Mouse (Mus musculus): ENCODE measurements at regions not wholly inside any gene's neighbourhood (a gene's known extent, or its start where the extent isn't known, plus 50 kb on each side); places are given as distances from the start of the nearest gene placed in this dataset.
A peak's percentile ranks its signal among the peaks of the same experiment; 100 is the strongest.

DNA sequence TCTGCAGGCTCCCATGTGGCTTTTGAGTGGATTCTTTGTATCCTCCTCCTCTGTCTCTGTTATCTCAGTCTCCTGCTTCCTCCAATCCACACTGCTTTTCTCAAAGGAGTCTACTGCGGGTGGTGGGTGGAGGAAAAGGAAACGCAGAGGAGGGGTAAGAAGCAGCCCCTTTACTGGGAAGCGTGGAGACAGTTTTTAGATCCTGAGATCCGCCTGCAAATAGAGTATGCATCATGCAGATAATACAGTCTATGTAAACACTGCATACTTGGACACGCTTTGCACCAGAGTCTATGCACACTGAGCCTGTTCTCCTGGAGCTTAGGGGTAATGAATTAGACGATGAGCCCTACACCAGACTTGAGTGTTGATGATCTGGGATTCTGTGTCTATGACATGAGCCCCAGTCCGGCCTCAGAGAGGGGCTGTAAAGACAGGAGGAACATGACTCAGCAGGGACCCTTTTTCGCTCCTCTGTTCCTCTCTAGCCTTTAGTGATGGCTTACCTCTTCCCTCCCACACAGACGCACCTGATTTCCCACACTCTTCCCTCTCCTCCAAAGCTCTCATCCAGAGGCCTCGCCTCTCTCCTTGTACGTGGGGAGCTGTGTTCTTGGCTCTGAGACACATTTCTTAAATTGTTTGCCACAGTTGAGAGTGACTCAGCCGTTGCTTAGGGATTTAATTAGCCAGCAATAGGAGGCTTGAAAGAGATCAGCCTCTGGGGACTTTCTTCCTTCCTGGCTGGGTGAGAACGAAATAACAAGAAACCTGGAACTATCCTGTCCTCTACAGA is 67.3 kb upstream of the Ppp2r5a start:
- Histone ChIP-seq H3K4me3 (ENCODE audit: insufficient read depth, low read depth, low read length) (no peak overlapping the region), H3K27ac (replicated peaks; ENCODE audit: insufficient read depth, low read depth, low read length) (0 out of 2 replicates have a peak overlapping the region, but pooled peaks have one; percentile 24), H3K36me3 (ENCODE audit: control insufficient read depth, insufficient read depth, low read length) (no peaks in the 10 kb centered on the region), H3K4me1 (ENCODE audit: control insufficient read depth, insufficient read depth, low read length) (peaks cover 6% of the 10 kb centered on the region), H3K9ac (ENCODE audit: low read depth, low read length) (no peak overlapping the region), H3K79me2 (ENCODE audit: control insufficient read depth, insufficient read depth, low read length) (no peaks in the 10 kb centered on the region), H3K27me3 (ENCODE audit: control insufficient read depth, insufficient read depth, low read length) (no peaks in the 10 kb centered on the region)
- no peak for TF ChIP-seq POLR2A (IDR thresholded peaks at IDR 0.05; ENCODE audit: extremely low read depth, insufficient read depth, low read length)
- TF ChIP-seq CTCF (IDR thresholded peaks at IDR 0.05; ENCODE audit: low read depth, low read length) = no peak
- WGBS = 67% methylated on average over 13 of the region's 13 CpGs
- DNase-seq (ENCODE audit: extremely low read depth, low read depth, low spot score) = no peak

DNA sequence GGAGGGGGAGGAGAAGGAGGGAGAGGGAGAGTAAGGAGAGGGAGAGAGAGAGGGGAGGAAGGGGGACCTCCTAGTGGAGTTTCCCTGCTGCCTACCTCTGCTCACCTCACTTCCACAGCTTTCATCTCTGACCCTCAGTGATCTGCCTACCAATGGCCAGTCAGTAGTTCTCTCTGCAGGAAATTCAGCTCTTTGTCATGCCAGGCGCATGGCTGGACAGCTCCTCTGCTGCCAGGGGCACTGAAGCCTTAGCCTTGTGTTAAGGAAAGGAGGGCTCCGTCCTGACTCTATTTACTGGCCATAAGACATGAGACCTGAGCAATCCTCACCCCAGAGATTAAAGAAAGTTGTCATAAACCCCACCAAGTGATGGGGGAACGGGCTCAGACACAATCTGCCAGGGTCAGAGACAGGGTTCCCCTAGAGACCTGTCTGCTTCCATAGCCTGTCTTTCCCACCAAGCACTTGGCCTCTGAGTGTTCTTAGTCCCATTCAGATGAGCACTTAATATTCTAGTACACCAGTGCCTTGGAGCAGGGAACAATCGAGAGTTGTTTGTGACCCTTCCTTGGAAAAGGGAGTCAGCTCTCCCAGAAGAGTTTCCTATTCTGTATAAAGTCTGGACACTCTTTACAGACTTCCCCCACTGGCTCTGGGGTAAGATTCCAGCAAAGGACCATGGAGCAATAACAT is 65.9 kb upstream of the Ppp2r5a start:
- TF ChIP-seq CTCF (IDR thresholded peaks at IDR 0.05; ENCODE audit: low read depth, low read length) (no peak), POLR2A (IDR thresholded peaks at IDR 0.05; ENCODE audit: extremely low read depth, insufficient read depth, low read length) (no peak)
- no peak for DNase-seq (ENCODE audit: extremely low read depth, low read depth, low spot score)
- Histone ChIP-seq H3K27me3 (ENCODE audit: control insufficient read depth, insufficient read depth, low read length) (no peaks in the 10 kb centered on the region), H3K27ac (replicated peaks; ENCODE audit: insufficient read depth, low read depth, low read length) (no peak overlapping the region), H3K4me3 (ENCODE audit: insufficient read depth, low read depth, low read length) (no peak overlapping the region), H3K4me1 (ENCODE audit: control insufficient read depth, insufficient read depth, low read length) (peaks cover 9% of the 10 kb centered on the region), H3K79me2 (ENCODE audit: control insufficient read depth, insufficient read depth, low read length) (no peaks in the 10 kb centered on the region), H3K9ac (ENCODE audit: low read depth, low read length) (no peak overlapping the region), H3K36me3 (ENCODE audit: control insufficient read depth, insufficient read depth, low read length) (no peaks in the 10 kb centered on the region)
- 94% methylated on average over 4 of the region's 4 CpGs for WGBS

DNA sequence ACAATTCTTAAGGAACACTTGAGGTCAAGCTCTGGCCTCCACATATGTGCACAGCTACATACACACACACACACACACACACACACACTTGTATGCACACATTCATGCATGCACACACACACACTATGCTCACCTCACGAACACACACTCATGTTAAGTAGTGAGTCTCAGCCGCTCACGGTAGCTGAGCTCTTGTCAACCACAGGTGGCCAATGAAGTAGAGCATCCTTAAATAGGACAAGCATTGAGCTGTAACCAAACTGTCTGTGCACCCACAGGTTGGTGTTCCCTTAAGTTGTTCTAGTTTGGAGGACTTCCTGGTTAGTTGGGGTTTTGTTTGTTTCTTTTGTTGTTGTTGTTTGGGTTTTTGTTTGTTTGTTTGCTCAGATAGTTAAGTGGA is 63.2 kb upstream of the Ppp2r5a start:
- DNase-seq (ENCODE audit: extremely low read depth, low read depth, low spot score) = no peak
- no peak overlapping the region for H3K27ac ChIP-seq (replicated peaks; ENCODE audit: insufficient read depth, low read depth, low read length)
- H3K4me1 ChIP-seq (ENCODE audit: control insufficient read depth, insufficient read depth, low read length) = peaks cover 13% of the 10 kb centered on the region
- no peak overlapping the region for H3K9ac ChIP-seq (ENCODE audit: low read depth, low read length)
- no peak for TF ChIP-seq POLR2A (IDR thresholded peaks at IDR 0.05; ENCODE audit: extremely low read depth, insufficient read depth, low read length)
- TF ChIP-seq CTCF (IDR thresholded peaks at IDR 0.05; ENCODE audit: low read depth, low read length) = no peak
- H3K36me3 ChIP-seq (ENCODE audit: control insufficient read depth, insufficient read depth, low read length) = no peaks in the 10 kb centered on the region
- no peaks in the 10 kb centered on the region for H3K79me2 ChIP-seq (ENCODE audit: control insufficient read depth, insufficient read depth, low read length)
- no peak overlapping the region for H3K4me3 ChIP-seq (ENCODE audit: insufficient read depth, low read depth, low read length)
- WGBS = 96% methylated on average over 3 of the region's 3 CpGs
- no peaks in the 10 kb centered on the region for H3K27me3 ChIP-seq (ENCODE audit: control insufficient read depth, insufficient read depth, low read length)

DNA sequence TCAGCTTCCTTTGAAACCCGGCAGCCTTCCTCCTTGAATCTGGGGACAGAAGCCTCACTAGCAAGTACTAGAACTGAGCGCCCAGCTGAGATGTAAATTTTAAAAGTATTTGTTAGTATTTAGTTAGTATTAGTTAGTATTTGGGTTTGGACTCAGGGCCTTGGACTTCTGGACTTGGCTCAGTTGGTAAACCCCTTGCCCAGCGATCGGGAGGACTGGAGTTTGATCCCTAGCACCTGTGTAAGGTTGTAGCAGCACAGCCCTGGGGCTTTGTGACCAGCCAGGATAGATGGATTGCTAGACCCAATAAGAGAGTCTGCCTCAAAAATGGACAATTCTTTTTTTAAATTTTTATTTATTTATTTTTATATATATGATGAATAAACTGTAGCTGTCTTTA is 62.7 kb upstream of the Ppp2r5a start:
- peak; percentile 90 for DNase-seq (ENCODE audit: extremely low read depth, low read depth, low spot score)
- Histone ChIP-seq H3K27ac (replicated peaks; ENCODE audit: insufficient read depth, low read depth, low read length) (peak overlapping the region; percentile 45), H3K4me3 (ENCODE audit: insufficient read depth, low read depth, low read length) (no peak overlapping the region), H3K9ac (ENCODE audit: low read depth, low read length) (no peak overlapping the region), H3K4me1 (ENCODE audit: control insufficient read depth, insufficient read depth, low read length) (peaks cover 13% of the 10 kb centered on the region), H3K27me3 (ENCODE audit: control insufficient read depth, insufficient read depth, low read length) (no peaks in the 10 kb centered on the region), H3K79me2 (ENCODE audit: control insufficient read depth, insufficient read depth, low read length) (no peaks in the 10 kb centered on the region), H3K36me3 (ENCODE audit: control insufficient read depth, insufficient read depth, low read length) (no peaks in the 10 kb centered on the region)
- TF ChIP-seq POLR2A (IDR thresholded peaks at IDR 0.05; ENCODE audit: extremely low read depth, insufficient read depth, low read length) = no peak
- 26% methylated on average over 4 of the region's 4 CpGs for WGBS

DNA sequence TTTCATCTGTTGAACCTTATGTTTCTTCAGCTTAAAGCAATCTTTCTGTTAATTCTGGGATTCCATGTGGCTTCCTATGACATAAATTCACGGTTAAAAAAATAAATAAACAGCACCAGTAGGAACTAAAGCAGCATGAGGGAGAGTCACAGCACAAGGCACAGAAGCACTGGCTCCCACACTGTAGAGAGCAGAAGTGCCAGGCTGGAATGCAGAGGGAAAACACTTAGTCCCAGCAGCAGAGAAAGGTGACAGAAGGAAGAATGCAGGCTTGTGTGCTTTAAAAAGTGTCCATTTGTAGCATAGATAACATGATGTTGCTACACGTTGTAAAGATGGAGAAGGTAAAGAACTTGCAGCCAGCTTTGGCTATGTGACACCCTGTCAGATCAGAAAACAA is 62.1 kb upstream of the Ppp2r5a start:
- peak overlapping the region; percentile 45 for H3K27ac ChIP-seq (replicated peaks; ENCODE audit: insufficient read depth, low read depth, low read length)
- TF ChIP-seq CTCF (IDR thresholded peaks at IDR 0.05; ENCODE audit: low read depth, low read length) (no peak), POLR2A (IDR thresholded peaks at IDR 0.05; ENCODE audit: extremely low read depth, insufficient read depth, low read length) (no peak)
- H3K4me3 ChIP-seq (ENCODE audit: insufficient read depth, low read depth, low read length) = no peak overlapping the region
- H3K27me3 ChIP-seq (ENCODE audit: control insufficient read depth, insufficient read depth, low read length) = no peaks in the 10 kb centered on the region
- no peak overlapping the region for H3K9ac ChIP-seq (ENCODE audit: low read depth, low read length)
- H3K4me1 ChIP-seq (ENCODE audit: control insufficient read depth, insufficient read depth, low read length) = peaks cover 13% of the 10 kb centered on the region
- no peaks in the 10 kb centered on the region for H3K36me3 ChIP-seq (ENCODE audit: control insufficient read depth, insufficient read depth, low read length)
- DNase-seq (ENCODE audit: extremely low read depth, low read depth, low spot score) = no peak
- no peaks in the 10 kb centered on the region for H3K79me2 ChIP-seq (ENCODE audit: control insufficient read depth, insufficient read depth, low read length)
- WGBS = 20% methylated on average over 2 of the region's 2 CpGs

Measured in liver, adult 2 months (tissue).